Mouse (Mus musculus): ENCODE results near the gene Gltp. TPM values are rescaled to one million over a fixed set of nuclear protein-coding genes. Genes with fewer than 3 reads are reported as not detected.
A peak's percentile ranks its signal among the peaks of the same experiment; 100 is the strongest.

Gltp gene
- total and polyA plus RNA-seq, 2 experiments, result 3.1 to 7.9 TPM

GRCm38 (mm10) chr5:114664750-114665149 lies 26.0 kb downstream of the Gltp start:
- TF ChIP-seq CTCF (IDR thresholded peaks at IDR 0.05; ENCODE audit: low read depth, low read length) (no peak), POLR2A (IDR thresholded peaks at IDR 0.05; ENCODE audit: extremely low read depth, insufficient read depth, low read length) (no peak)
- WGBS, result 91% methylated on average over 7 of the region's 7 CpGs
- Histone ChIP-seq H3K79me2 (ENCODE audit: control insufficient read depth, insufficient read depth, low read length) (no peaks in the 10 kb centered on the region), H3K4me3 (ENCODE audit: insufficient read depth, low read depth, low read length) (no peak overlapping the region), H3K27me3 (ENCODE audit: control insufficient read depth, insufficient read depth, low read length) (no peaks in the 10 kb centered on the region), H3K27ac (replicated peaks; ENCODE audit: insufficient read depth, low read depth, low read length) (no peak overlapping the region), H3K9ac (ENCODE audit: low read depth, low read length) (no peak overlapping the region), H3K4me1 (ENCODE audit: control insufficient read depth, insufficient read depth, low read length) (peaks cover 1% of the 10 kb centered on the region; the same call in 1 of the 2 replicates), H3K36me3 (ENCODE audit: control insufficient read depth, insufficient read depth, low read length) (no peaks in the 10 kb centered on the region)
- DNase-seq (ENCODE audit: extremely low read depth, low read depth, low spot score), result no peak

GRCm38 (mm10) chr5:114664139-114664538 lies 26.6 kb downstream of the Gltp start:
- Histone ChIP-seq H3K4me1 (ENCODE audit: control insufficient read depth, insufficient read depth, low read length) (peaks cover 1% of the 10 kb centered on the region; the same call in 1 of the 2 replicates), H3K4me3 (ENCODE audit: insufficient read depth, low read depth, low read length) (no peak overlapping the region), H3K27me3 (ENCODE audit: control insufficient read depth, insufficient read depth, low read length) (no peaks in the 10 kb centered on the region), H3K36me3 (ENCODE audit: control insufficient read depth, insufficient read depth, low read length) (no peaks in the 10 kb centered on the region), H3K9ac (ENCODE audit: low read depth, low read length) (no peak overlapping the region), H3K27ac (replicated peaks; ENCODE audit: insufficient read depth, low read depth, low read length) (no peak overlapping the region), H3K79me2 (ENCODE audit: control insufficient read depth, insufficient read depth, low read length) (no peaks in the 10 kb centered on the region)
- no peak for TF ChIP-seq POLR2A (IDR thresholded peaks at IDR 0.05; ENCODE audit: extremely low read depth, insufficient read depth, low read length)
- no peak for TF ChIP-seq CTCF (IDR thresholded peaks at IDR 0.05; ENCODE audit: low read depth, low read length)
- 62% methylated on average over 4 of the region's 4 CpGs for WGBS
- no peak for DNase-seq (ENCODE audit: extremely low read depth, low read depth, low spot score)

- WGBS, result 71% methylated on average over 6 of the region's 6 CpGs
- H3K27ac ChIP-seq (replicated peaks; ENCODE audit: insufficient read depth, low read depth, low read length), result no peak overlapping the region
- H3K4me3 ChIP-seq (ENCODE audit: insufficient read depth, low read depth, low read length), result no peak overlapping the region
Observed at GRCm38 (mm10) chr5:114661029-114661428, 29.8 kb downstream of the Gltp start.

GRCm38 (mm10) chr5:114658255-114658654 lies 32.5 kb downstream of the Gltp start, which contains the start of gene Trpv4:
Gene Trpv4, minus strand, starts transcription at chr5:114658421.
- no peaks in the 10 kb centered on the region for H3K36me3 ChIP-seq (ENCODE audit: control insufficient read depth, insufficient read depth, low read length)
- H3K27ac ChIP-seq (replicated peaks; ENCODE audit: insufficient read depth, low read depth, low read length), result no peak within 1 kb of the TSS
- H3K79me2 ChIP-seq (ENCODE audit: control insufficient read depth, insufficient read depth, low read length), result no peaks in the 10 kb centered on the region
- peaks cover 4% of the 10 kb centered on the region; the same call in 1 of the 2 replicates for H3K27me3 ChIP-seq (ENCODE audit: control insufficient read depth, insufficient read depth, low read length)
- no peak for DNase-seq (ENCODE audit: extremely low read depth, low read depth, low spot score)
- H3K4me3 ChIP-seq (ENCODE audit: insufficient read depth, low read depth, low read length), result peak within 1 kb of the TSS; percentile 54
- H3K9ac ChIP-seq (ENCODE audit: low read depth, low read length), result peak within 1 kb of the TSS; percentile 58; the same call in 1 of the 2 replicates
- TF ChIP-seq CTCF (IDR thresholded peaks at IDR 0.05; ENCODE audit: low read depth, low read length) (no peak), POLR2A (IDR thresholded peaks at IDR 0.05; ENCODE audit: extremely low read depth, insufficient read depth, low read length) (no peak)
- no peaks in the 10 kb centered on the region for H3K4me1 ChIP-seq (ENCODE audit: control insufficient read depth, insufficient read depth, low read length)
- 2% methylated on average over 34 of the region's 47 CpGs for WGBS

More at GRCm38 (mm10) chr5:114661029-114661428, 29.8 kb downstream of the Gltp start:
- no peak overlapping the region for H3K9ac ChIP-seq (ENCODE audit: low read depth, low read length)
- H3K4me1 ChIP-seq (ENCODE audit: control insufficient read depth, insufficient read depth, low read length), result no peaks in the 10 kb centered on the region
- H3K36me3 ChIP-seq (ENCODE audit: control insufficient read depth, insufficient read depth, low read length), result no peaks in the 10 kb centered on the region
- H3K79me2 ChIP-seq (ENCODE audit: control insufficient read depth, insufficient read depth, low read length), result no peaks in the 10 kb centered on the region
- TF ChIP-seq CTCF (IDR thresholded peaks at IDR 0.05; ENCODE audit: low read depth, low read length), result no peak
- no peak for TF ChIP-seq POLR2A (IDR thresholded peaks at IDR 0.05; ENCODE audit: extremely low read depth, insufficient read depth, low read length)
- H3K27me3 ChIP-seq (ENCODE audit: control insufficient read depth, insufficient read depth, low read length), result peaks cover 4% of the 10 kb centered on the region; the same call in 1 of the 2 replicates
- DNase-seq (ENCODE audit: extremely low read depth, low read depth, low spot score), result peak; percentile 52

GRCm38 (mm10) chr5:114657426-114657825 lies 33.4 kb downstream of the Gltp start:
- no peaks in the 10 kb centered on the region for H3K36me3 ChIP-seq (ENCODE audit: control insufficient read depth, insufficient read depth, low read length)
- TF ChIP-seq POLR2A (IDR thresholded peaks at IDR 0.05; ENCODE audit: extremely low read depth, insufficient read depth, low read length) (no peak), CTCF (IDR thresholded peaks at IDR 0.05; ENCODE audit: low read depth, low read length) (no peak)
- H3K27me3 ChIP-seq (ENCODE audit: control insufficient read depth, insufficient read depth, low read length), result peaks cover 4% of the 10 kb centered on the region; the same call in 1 of the 2 replicates
- H3K4me1 ChIP-seq (ENCODE audit: control insufficient read depth, insufficient read depth, low read length), result no peaks in the 10 kb centered on the region
- H3K9ac ChIP-seq (ENCODE audit: low read depth, low read length), result no peak overlapping the region
- no peak overlapping the region for H3K4me3 ChIP-seq (ENCODE audit: insufficient read depth, low read depth, low read length)
- no peak overlapping the region for H3K27ac ChIP-seq (replicated peaks; ENCODE audit: insufficient read depth, low read depth, low read length)
- no peaks in the 10 kb centered on the region for H3K79me2 ChIP-seq (ENCODE audit: control insufficient read depth, insufficient read depth, low read length)
- DNase-seq (ENCODE audit: extremely low read depth, low read depth, low spot score), result peak; percentile 9
- WGBS, result 21% methylated on average over 10 of the region's 10 CpGs

GRCm38 (mm10) chr5:114656305-114656704 lies 34.5 kb downstream of the Gltp start:
- no peak for DNase-seq (ENCODE audit: extremely low read depth, low read depth, low spot score)
- Histone ChIP-seq H3K4me1 (ENCODE audit: control insufficient read depth, insufficient read depth, low read length) (no peaks in the 10 kb centered on the region), H3K9ac (ENCODE audit: low read depth, low read length) (no peak overlapping the region), H3K27ac (replicated peaks; ENCODE audit: insufficient read depth, low read depth, low read length) (no peak overlapping the region), H3K4me3 (ENCODE audit: insufficient read depth, low read depth, low read length) (no peak overlapping the region), H3K79me2 (ENCODE audit: control insufficient read depth, insufficient read depth, low read length) (no peaks in the 10 kb centered on the region), H3K27me3 (ENCODE audit: control insufficient read depth, insufficient read depth, low read length) (peaks cover 4% of the 10 kb centered on the region; the same call in 1 of the 2 replicates), H3K36me3 (ENCODE audit: control insufficient read depth, insufficient read depth, low read length) (no peaks in the 10 kb centered on the region)
- 82% methylated on average over 7 of the region's 7 CpGs for WGBS
- TF ChIP-seq CTCF (IDR thresholded peaks at IDR 0.05; ENCODE audit: low read depth, low read length) (no peak), POLR2A (IDR thresholded peaks at IDR 0.05; ENCODE audit: extremely low read depth, insufficient read depth, low read length) (no peak)
